Mouse (Mus musculus): ENCODE data around the gene Oxa1l.

Oxa1l gene

GRCm38 (mm10) chr14:54371460-54371859 is 10.8 kb downstream of the Oxa1l start:
- no peak for DNase-seq (ENCODE audit: low spot score)

DNA sequence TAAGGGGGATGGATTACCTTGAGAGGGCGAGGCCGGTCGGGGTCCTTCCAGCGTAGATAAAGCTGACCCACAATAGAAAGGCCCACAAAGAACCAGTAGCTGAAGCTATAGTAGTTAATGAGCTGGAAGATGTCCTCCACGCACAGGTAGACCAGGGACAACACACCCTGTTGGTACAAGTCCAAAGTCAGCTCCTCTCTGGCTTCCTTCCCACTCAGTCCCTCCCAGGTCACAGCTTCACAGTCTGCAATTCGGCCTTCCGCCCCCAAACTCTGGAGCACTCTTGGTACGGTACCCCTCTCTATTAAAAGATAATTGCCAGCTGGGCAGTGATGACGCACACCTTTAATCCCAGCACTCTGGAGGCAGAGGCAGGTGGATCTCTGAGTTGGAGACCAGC is 12.3 kb downstream of the Oxa1l start:
- DNase-seq (ENCODE audit: low spot score): no peak

DNA sequence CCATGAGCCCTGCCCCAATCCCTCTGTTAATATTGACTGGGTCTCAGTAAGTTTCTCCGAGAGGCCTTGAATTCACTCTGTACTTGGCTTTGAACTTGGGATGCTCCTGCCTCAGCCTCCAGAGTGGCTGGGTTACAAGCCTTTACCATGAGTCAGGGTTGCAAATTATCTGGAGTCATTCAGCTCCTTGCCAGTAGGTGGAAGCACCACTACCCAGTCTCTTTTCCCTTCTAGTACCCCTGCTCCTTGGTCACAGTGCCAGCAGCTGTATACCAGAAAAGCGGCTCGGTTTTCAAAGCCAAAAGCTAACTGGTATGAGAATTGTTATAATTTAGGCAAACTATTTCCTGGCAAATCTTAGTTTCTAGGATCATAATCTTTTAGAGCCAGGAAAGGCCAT is 15.3 kb downstream of the Oxa1l start:
- no peak for DNase-seq (ENCODE audit: low spot score)

GRCm38 (mm10) chr14:54377166-54377565 is 16.5 kb downstream of the Oxa1l start:
- no peak for DNase-seq (ENCODE audit: low spot score)

DNA sequence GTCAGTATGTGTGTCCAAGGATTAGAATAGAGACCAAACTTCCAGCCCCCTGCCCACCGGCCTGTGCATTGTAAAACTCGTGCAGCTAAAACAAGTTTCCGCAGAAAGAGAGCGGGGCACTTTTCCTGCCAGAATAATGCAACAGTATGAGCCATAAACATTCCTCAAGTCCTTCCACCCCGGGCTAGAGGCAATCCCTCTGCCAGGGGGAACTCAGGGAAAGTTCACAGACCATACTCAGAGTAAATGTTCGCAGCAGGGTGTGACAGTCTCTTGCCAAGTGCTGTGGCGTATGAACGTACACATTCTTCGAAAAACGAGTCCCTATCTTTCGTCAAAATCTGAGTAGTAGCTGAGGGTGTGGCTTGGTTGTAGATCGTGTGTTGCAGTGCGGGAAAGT is 18.9 kb downstream of the Oxa1l start:
- no peak for DNase-seq (ENCODE audit: low spot score)

- no peak for DNase-seq (ENCODE audit: low spot score)
Measured at GRCm38 (mm10) chr14:54380616-54381015, 20.0 kb downstream of the Oxa1l start.

GRCm38 (mm10) chr14:54381816-54382215 is 21.2 kb downstream of the Oxa1l start:
- no peak for DNase-seq (ENCODE audit: low spot score)

GRCm38 (mm10) chr14:54382641-54383040 is 22.0 kb downstream of the Oxa1l start:
- no peak for DNase-seq (ENCODE audit: low spot score)

GRCm38 (mm10) chr14:54383355-54383771 is 22.7 kb downstream of the Oxa1l start:
- DNase-seq (ENCODE audit: low spot score): no peak

- no peak for DNase-seq (ENCODE audit: low spot score)
Measured at GRCm38 (mm10) chr14:54384396-54384795, 23.8 kb downstream of the Oxa1l start.

DNA sequence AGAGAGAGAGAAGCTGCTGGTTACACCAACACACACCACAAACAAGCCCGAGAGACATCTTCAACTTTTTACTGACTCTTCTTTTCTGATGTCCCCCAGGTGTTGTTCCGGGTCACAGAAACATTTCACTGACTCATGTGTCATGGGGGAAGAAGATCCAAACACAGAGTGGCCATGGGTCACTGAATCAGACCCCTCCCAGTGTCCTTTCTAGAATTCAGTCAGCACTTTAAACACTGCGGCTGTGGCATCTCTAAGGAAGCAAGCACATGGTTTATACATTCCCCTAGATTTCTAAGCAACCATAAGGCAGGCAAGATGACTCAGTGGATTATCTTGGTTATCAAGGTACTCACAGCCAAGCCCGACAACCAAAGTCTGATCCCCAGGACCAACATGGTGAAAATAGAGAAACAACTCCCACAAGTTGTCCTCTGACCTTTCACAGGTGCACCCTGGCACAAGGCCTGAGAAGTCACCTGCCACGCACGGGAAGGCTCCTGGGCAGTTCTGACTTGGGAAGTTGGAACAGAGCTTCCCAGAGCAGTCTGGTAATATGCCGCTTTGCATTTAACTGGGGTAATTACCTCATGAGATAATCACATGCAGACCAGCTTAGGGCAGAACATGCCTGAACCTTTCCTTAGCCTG is 25.5 kb downstream of the Oxa1l start:
- no peak for DNase-seq (ENCODE audit: low spot score)

- DNase-seq (ENCODE audit: low spot score): no peak
Measured at GRCm38 (mm10) chr14:54387546-54387945, 26.9 kb downstream of the Oxa1l start.

GRCm38 (mm10) chr14:54390843-54391242 is 30.2 kb downstream of the Oxa1l start:
- no peak for DNase-seq (ENCODE audit: low spot score)

GRCm38 (mm10) chr14:54393794-54394193 is 33.2 kb downstream of the Oxa1l start:
- DNase-seq (ENCODE audit: low spot score): no peak

DNA sequence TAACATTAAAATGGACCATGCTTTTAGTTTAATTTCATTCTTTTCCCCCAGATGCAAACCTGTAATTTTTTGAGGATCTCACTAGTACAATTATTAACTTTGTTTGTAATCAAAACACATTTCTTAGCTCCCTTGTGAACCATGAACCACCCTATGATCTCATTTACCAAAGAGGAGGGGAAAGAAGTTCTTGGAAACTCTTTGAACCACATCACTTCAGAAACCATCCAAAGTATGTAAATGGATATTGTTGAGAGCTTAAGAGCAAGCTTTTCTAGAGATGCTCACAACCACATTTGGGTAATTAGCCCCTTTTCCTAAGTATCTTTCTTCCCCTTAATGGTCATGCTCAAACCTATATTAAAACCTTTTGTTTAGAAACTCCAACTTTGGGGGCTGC is 33.7 kb downstream of the Oxa1l start:
- no peak for DNase-seq (ENCODE audit: low spot score)

DNA sequence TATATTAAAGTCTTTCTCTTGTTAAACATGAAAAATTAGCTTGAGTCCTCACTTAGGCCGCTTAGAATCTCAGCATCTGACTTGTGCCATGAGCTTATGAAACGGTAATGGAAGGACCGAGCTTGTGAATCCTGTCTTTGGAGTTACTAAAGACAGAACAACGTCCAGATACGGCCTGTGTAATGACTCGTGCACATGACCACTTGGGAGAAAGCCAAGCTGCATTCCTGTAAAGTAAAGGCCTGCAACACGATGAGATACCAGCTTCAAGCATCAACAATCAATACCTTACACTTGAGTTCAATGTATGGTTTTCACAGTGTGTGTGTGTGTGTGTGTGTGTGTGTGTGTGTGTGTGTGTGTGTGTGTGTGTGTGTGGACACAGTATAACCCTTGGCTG is 36.1 kb downstream of the Oxa1l start:
- no peak for DNase-seq (ENCODE audit: low spot score)

DNA sequence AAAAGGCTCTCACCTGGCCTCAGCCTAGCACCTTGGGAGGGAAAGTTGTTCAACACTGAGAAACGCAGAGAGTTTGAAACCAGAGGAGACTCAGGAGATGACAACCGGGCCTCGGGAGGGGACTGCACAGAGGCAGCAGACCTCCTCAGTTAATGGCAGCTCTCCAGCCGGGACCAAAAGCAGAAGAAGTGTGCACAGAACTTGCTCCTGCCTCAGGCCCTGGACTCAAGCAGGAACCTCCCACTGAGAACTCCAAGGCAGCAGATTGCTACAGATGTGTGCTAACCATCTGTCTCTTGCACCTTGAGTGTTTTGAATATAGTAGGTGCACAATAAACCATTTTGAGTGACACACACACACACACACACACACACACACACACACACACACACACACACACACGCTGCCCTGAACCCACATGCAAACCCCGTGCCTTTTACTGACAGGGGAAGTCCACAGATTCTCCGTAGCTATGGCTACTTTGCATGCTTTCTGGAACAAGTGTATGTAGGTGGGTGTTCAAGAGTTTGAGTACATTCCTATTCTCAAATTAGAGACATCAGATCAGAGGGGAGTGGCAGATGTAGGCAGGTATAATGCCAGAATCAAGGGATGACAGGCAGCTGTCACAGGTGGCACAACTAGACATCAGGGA is 37.4 kb downstream of the Oxa1l start:
- no peak for DNase-seq (ENCODE audit: low spot score)

DNA sequence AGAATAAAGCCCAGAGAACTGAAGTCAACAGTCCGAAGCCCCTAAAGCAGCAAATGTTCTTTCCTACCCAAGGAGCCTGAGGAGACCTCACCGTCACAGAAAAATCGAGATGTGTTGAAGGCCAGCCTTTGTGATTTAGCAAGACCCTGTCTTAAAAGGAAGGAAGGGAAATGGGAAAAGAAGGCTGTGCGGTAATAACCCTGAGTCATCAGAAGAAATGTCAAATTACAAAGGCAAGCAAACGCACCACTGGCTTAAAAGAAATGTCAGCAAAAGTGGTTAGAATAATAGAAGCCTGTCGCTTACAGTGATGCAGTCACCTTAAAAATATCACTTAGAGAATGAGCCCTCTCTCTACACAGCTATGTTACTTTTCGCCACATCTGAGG is 37.9 kb downstream of the Oxa1l start:
- no peak for DNase-seq (ENCODE audit: low spot score)

DNA sequence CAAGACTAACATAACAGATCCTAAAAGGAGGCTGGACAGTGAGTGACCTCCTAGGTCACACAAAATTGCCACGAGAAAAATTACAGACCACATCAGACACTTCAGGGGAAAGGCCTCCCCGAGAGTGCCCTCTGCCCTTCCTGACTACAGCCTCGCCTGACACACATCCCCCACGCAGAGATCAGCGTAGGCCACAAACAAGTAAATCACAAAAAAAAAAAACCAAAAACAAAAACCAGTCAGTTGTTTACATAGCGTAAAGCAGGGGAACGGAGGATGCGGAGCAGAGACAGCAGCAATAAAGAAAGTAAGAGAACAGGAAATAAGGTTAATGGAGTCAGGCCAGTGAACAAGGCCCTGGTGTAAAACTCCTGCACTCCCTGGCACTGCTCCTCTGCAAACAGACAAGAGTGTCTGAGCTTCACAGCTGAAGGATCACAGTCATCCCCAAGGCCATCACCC is 38.3 kb downstream of the Oxa1l start:
- DNase-seq (ENCODE audit: low spot score): no peak

GRCm38 (mm10) chr14:54401723-54402122 is 41.1 kb downstream of the Oxa1l start:
- DNase-seq (ENCODE audit: low spot score): no peak

GRCm38 (mm10) chr14:54408336-54409056 is 47.9 kb downstream of the Oxa1l start:
- DNase-seq (ENCODE audit: low spot score): no peak

DNA sequence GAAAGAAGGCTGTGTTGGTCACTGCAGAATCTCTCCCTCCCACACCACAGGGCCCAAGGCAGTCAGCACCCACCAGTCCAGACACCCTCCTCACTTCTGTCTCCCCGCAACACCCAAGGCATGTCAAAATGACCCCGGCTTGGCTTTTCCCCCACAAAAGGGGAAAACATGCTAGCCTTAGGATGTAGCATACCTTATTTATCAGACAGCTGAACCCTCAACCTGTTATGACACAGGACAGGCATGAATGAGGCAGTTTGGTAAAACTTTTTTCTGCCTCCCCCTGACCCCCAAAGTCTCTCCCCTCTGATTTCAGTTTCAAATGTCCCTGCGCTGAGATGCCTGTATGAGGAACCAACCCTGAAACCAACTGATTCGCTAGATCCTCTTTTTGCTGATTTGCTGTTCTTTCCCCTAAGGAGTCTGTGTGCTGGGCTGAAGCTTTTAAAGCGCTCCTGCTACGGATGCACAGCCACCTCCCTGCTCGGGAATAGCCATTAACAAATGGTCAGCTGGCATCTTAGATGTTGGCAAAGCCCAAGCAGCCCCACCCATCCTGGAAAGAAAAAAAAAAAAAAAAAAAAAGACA is 48.5 kb downstream of the Oxa1l start:
- no peak for DNase-seq (ENCODE audit: low spot score)

Data from ovary, postnatal 14 days (tissue).